Mouse (Mus musculus) thymus, adult 18-20 months (tissue): ENCODE measurements at regions not wholly inside any gene's neighbourhood (a gene's known extent, or its start where the extent isn't known, plus 50 kb on each side); places are given as distances from the start of the nearest gene placed in this dataset.

Experiments
- DNase-seq, 2 experiments: peaks; one replicate each; pipeline ENCODE4 v3.0.0; 2022; ENCODE audit warnings: mixed read lengths in 2 of 2

GRCm38 (mm10) chr1:151263372-151263771 is 53.4 kb downstream of the Gm47996 start:
- no peak for DNase-seq

GRCm38 (mm10) chr1:151263830-151264229 is 53.9 kb downstream of the Gm47996 start:
- DNase-seq, result no peak

- no peak for DNase-seq
These were observed 54.9 kb downstream of the Gm47996 start for GRCm38 (mm10) chr1:151264789-151265188.

DNA sequence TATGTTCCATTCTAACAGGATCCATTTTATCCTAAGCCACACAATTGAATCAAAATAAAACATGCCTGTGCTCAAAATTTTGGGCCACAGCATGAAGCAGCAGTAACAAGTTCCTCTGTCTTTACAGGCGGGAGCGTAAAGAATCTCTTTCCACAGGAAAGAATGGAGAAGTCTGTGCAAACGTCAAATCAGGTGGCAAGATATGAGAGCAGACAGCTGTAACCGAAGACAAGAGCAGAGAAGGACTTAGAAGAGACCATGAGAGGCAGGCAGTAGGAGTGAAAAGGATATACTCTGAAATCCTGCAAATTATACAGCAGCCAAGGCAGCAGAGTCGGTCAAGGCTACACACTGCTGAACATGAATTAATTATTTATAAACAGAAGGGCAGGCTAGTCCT is 55.7 kb downstream of the Gm47996 start:
- no peak for DNase-seq

DNA sequence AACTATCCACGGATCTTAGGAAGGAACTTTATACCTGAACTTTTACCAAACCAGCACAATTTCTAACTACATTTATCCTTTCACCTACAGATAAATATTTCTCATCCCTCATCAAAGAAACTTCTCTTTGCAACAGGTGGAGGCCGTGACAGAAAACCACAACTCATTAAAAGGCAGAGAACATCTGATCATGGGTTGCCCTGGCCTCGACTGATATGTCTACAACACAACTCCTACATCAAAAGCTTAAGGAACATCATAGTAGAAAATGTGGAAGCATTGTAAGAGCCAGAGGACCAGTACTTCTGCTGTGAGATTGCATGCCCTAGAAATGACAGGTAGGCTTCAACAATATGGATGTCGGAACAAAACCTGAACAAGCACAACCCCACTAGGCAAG is 56.8 kb downstream of the Gm47996 start:
- DNase-seq, result no peak

GRCm38 (mm10) chr1:151270691-151271090 is 60.8 kb downstream of the Gm47996 start:
- DNase-seq, result no peak

GRCm38 (mm10) chr1:151274306-151274705 is 64.4 kb downstream of the Gm47996 start:
- DNase-seq, result no peak

GRCm38 (mm10) chr1:151275581-151275980 is 65.7 kb downstream of the Gm47996 start:
- DNase-seq, result no peak

DNA sequence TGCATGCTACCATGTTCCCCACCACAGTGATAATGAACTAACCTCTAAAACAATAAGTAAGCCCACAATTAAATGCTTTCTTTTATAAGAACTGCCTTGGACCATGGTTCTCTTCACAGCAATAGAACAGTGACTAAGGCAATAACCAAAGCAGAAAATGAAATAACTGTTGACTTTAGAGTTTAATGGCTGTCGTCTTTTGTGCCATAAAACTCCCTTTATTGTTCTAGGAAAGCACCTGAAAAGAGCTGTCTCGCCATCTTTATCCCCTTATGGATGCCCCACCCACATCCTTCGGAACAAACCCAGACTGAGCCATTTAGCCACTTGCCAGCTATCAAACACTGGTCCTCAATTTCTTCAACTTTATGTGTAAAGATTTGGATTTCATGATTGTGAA is 64.3 kb upstream of the Ivns1abp start:
- DNase-seq, result no peak

GRCm38 (mm10) chr1:151285045-151285444 is 59.2 kb upstream of the Ivns1abp start:
- DNase-seq, result no peak

DNA sequence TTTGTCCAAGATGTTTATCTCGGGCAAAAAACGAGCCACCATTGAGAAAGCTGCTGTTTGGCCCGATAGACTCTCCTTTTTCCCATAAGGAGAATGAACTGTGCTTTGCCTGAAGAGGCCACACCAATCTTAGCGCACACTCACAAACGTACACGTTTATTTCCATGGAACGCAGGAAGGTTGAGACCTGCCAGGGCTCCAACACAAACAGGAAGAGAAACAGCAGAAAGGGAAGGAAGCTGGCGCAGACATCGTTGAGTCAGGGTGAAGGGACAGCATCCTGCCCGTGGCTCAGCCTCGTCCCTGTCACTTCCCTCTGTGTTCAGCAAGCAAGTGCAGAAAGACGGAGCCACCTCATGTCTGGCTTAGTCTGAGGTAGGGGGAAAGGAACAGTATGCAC is 56.8 kb upstream of the Ivns1abp start:
- DNase-seq, result peak; percentile 16 to 22

GRCm38 (mm10) chr1:151289061-151289460 is 55.2 kb upstream of the Ivns1abp start:
- no peak for DNase-seq

DNA sequence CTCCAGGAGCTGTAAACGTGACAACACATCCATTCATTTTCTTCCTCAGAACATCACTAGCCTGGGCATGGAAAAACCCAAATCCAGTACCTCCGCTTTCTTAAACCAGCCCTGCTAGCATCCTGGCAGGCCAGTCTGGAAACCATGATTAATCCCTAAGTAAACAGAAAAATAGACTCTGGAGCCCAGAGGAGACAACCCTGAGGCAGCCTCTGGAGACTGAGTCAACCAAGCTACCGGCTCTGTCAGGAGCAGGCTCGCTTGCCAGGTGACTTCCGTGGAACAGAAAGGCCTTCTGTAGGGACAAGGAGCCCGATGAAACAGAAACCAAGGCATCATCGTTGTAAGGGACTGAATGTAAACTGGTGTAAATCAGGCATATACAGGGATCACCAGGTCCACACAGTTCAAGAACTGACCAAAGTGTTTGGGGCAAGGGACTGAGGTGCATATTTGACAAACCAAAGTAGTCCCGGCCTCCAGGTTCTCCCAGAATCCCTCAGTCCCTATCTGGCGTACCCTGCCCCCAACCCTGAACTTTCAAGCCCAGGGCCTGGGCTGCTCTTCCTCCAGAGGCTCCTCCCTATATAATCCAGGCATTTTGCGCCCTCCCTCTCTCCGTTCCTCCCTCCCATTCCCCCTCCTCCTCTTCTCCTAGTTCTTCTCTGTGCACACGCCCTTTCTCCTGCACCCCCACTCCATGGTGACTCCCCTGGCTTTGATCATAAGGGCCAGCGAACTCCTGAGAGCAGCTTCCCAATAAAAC is 54.6 kb upstream of the Ivns1abp start:
- DNase-seq, result no peak

GRCm38 (mm10) chr1:151293311-151294050 is 50.8 kb upstream of the Ivns1abp start:
- no peak for DNase-seq
